Mouse (Mus musculus) mature B cell (primary cell): ENCODE results near the gene Ubash3b.

Experiments used
- in situ Hi-C: fragments of 300-500 bp; cut with MboI; formaldehyde crosslinking; loops from 2 replicates; pipeline ENCODE4 v1.14.3; 2019

The Ubash3b gene

DNA sequence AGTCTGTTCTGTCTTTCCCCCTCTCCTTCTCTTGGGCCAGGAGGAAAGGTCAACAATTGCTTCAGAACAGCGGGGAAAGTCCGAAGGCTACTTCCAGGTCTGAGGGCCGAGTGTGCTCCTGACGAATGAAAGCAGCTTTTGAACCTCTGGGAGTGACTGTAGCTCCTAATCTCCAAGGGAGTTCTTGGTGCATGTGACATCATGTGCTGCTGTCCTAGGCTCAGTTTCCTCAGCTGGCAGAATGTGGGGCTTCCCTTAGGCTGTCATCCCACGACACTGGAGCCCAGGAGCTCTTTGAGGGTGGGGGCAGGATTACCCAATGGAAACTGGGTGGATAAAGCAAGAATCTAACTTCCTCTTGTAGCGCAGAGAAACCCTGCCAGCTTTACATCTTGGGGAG, at the start of gene Ubash3b:
Gene Ubash3b, minus strand, starts transcription at position 285 of the 400 bp plus-strand sequence.
- in situ Hi-C loops: no loop called here

DNA sequence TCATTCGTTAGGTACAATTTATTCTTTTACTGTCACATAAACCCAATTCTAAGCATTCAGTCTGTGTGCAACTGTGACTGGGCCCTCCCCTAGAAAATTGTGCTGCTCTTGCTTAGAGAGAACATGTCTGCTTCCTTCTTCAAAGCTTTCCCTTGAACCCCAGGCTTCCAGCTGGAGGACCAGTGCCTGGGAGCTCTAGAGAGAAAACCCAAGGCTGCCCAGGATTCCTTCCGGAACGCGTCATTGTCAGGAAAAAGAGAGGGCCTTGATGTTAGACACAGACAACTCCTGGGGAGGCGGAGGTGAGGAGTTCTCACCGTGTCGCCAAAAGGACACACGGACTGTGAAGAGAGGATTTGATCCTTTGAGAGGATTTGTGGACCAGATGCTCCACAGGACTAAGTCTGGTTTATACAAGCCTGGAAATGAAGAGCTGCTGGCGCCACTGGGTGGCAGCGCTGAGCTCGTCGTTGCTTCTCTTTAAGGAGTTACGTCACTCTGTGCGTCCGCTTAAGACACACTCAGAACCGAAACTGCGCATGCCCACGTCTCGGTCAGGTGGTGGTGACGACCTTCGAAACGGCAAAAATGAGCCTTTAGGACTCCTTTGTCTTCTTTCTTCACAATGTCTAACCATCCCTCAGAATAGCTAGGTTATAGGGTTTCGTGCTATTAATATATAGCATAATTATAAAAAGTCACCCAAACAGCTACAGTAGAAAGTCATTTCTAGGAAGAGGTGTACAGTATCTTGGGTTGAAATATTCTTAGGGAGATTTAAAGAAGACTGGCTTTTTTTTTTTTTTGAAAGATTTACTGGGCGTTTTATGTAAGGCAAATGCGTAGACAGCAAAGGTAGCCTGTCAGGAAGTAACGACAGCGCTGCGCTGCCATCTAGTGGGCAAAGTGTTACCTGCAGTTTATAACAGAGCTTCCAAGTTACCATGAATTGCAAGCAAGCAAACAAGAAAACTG, 45.9 kb upstream of the Ubash3b start:
- in situ Hi-C loops: no loop called here

- in situ Hi-C loops: no loop called here
These were observed 45.2 kb upstream of the Ubash3b start for GRCm38 (mm10) chr9:41206717-41207116.

- in situ Hi-C loops: no loop called here
These were observed 43.8 kb upstream of the Ubash3b start for GRCm38 (mm10) chr9:41205267-41205666.

GRCm38 (mm10) chr9:41199456-41200252, 38.2 kb upstream of the Ubash3b start:
- in situ Hi-C loops: loop anchor here (10.0 to 25.0 kb wide), 2 partner anchors 215 to 387 kb away; partner anchors contain the start of gene Hspa8

DNA sequence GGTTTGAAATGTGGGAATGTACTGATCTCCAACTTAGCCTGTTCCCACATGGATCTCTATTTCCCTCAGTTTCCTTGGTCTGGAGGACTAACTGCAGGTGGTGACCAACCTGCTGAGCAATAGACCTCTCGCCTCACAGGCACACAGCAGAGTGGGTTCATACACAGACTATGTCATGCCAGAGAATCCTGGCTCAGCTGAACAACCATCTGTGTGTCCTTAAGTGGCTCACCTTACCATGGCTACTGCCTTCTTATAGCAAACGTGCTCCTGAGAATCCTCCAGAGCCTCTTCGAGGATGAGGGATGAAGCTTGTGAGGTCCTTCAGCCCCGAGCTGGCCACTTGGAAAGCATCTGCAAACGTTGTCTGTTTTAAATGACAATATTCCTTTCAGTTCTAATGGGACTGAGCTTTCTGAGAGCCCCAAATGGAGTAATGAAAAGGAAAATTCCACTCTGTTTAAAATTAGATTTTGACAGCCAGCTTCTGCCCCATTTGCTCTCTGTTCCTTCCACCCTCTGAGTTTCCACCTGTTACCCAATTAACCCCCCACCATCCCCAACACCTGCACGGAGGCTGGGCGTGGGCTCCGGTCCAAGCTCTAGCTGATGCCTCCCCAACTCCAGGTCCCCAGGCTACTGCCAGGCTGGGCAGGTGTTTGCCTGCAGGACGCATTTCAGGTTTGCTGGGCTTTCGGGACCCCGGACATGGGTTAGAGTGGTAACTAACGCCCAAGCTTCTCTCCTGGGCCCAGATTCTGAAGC, 37.2 kb upstream of the Ubash3b start:
- in situ Hi-C loops: loop anchor here (10.0 to 25.0 kb wide), 2 partner anchors 214 to 386 kb away; partner anchors contain the start of gene Hspa8

DNA sequence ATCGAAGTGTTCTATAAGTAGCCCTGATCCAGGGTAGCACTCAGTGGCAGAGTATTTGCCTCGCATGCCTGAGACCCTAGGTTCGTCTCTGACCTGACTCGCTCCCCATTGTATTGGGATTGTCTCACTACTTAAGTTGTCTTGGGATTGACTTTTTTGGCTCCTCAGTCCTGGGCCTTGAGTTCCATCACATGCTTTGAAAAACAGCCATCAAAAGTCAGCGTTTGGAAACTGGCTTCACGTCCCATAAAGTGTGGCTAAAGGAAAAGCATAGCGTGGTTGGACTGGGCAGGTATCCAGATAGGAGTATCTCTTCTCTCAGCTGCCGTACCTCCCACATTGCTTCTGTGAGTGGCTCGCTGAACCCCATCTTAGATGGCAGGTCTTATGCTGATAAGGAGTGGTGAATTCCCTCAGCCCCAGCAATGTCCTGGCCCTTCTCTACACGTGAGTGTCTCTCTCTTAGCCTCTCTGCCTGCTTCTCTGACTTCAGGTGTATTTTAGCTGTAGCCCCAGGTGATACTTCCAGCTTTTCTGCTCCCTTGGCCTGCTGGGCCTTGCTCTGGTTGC, 34.3 kb upstream of the Ubash3b start:
- in situ Hi-C loops: loop anchor here (10.0 to 25.0 kb wide), 2 partner anchors 211 to 384 kb away; partner anchors contain the start of gene Hspa8

DNA sequence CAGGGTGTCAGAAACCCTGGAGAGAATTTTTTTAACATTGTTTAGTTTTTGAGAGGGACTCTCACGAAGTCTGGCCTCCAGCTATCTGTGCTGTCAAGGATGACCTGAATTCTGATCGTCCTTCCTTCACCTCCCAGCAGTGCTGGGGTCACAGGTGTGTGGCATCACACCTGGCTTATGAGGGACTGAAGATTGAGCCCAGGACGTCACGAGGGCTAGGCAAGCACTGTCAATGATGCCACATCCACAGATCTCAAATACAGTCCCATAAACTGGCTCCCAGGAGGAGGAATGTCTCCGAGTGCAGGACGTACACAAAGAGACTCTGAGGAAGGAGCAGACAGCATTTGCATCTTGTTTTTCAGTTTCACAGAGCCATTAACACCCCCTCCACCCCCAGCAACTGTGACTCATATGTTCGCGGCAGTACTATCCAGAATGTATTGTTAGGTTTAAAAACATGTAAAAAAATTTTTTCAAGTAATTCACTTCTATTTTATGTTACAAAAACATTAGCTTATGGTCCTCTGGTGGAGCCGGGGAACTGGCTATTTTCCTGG, 30.2 kb upstream of the Ubash3b start:
- in situ Hi-C loops: loop anchor here (10.0 to 25.0 kb wide), 2 partner anchors 207 to 379 kb away; partner anchors contain the start of gene Hspa8

- in situ Hi-C loops: loop anchor here (10.0 to 25.0 kb wide), 2 partner anchors 206 to 379 kb away; partner anchors contain the start of gene Hspa8
These were observed 29.4 kb upstream of the Ubash3b start for GRCm38 (mm10) chr9:41190745-41191482.

GRCm38 (mm10) chr9:41187939-41188338, 26.4 kb upstream of the Ubash3b start:
- in situ Hi-C loops: loop anchor here (25.0 kb wide), 1 partner anchor 376 kb away; the partner anchor contains the start of gene Hspa8

- in situ Hi-C loops: loop anchor here (25.0 kb wide), 1 partner anchor 375 kb away; the partner anchor contains the start of gene Hspa8
These were observed 26.0 kb upstream of the Ubash3b start for GRCm38 (mm10) chr9:41187498-41187897.

DNA sequence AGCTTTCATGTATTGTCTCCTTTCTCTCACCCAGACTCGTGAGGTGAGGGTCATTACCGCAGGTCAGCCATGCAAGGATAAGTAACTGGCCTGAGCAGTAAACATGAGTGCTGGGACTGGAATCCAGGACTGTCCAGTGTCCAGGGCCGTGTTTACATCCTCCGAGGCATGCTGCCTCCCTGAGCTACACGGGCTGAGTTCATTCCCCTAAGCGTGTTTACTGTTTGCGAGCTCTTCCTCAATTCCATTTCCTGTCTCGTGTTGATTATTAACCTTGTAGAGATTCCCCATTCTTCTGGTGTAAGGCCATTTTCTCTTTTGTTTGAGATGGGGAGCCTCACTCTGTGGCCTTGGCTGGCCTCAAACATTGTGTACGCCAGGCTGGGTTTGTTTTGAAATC, 23.8 kb upstream of the Ubash3b start:
- in situ Hi-C loops: loop anchor here (25.0 kb wide), 1 partner anchor 373 kb away; the partner anchor contains the start of gene Hspa8

DNA sequence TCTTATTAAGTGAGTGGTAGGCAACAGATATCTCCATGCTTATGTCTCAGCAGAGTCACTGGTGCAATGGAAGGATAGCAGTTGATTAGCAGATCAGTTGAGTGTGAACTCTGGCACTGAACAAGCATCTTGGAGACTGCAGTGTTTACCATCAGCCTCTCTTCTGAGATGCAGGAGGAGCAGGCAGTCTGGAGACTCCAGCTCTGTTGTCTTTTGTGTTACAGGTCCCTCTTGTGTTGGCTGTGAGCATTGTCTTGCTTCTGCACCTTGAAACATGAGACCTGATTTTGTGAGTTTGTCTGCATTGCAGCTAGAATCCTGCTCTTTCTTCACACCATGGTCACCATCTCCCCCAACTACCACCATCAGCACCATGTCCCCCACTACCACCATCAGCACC, 21.1 kb upstream of the Ubash3b start:
- in situ Hi-C loops: loop anchor here (25.0 kb wide), 1 partner anchor 370 kb away; the partner anchor contains the start of gene Hspa8

GRCm38 (mm10) chr9:41181803-41182202, 20.3 kb upstream of the Ubash3b start:
- in situ Hi-C loops: loop anchor here (25.0 kb wide), 1 partner anchor 370 kb away; the partner anchor contains the start of gene Hspa8

DNA sequence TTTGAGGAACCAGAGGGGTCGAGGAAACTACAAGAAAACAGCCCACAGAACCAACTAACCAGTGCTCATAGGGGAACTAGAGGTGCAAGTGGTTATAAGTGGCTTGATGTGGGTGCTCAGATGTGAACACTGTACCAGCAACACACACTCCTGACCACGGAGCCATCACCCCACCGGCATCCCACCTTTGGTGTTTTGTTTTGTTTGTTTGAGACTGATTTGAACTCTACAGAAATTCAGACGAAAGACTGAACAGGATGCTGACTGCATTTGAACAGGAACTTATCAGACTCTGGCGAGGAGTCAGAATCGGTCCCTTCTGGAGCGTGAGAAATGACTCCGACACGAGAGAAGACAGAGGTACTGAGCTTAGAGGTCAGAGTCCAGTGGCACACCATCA, 19.9 kb upstream of the Ubash3b start:
- in situ Hi-C loops: loop anchor here (25.0 kb wide), 1 partner anchor 369 kb away; the partner anchor contains the start of gene Hspa8

DNA sequence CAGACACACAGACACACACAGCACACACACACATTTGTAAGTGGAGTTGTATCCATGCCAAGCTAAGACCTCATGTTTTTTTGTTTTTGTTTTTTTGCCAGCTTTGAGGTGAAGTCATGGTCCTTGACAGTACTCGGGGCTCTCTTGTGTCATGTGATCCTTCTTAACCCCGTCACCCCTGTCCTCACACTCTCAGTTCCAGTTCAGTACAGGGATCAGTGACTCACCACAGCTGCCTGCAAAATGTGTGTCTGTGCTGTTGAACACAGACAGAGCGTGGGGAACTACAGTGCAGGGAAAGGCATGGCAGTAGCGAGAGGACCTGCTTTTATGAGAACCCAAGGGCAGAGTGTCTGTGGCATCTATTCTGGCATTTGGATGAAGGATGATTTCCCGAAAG, 17.6 kb upstream of the Ubash3b start:
- in situ Hi-C loops: loop anchor here (5.0 to 25.0 kb wide), 2 partner anchors 132 to 367 kb away; partner anchors contain the start of gene Hspa8

GRCm38 (mm10) chr9:41173158-41173557, 11.7 kb upstream of the Ubash3b start:
- in situ Hi-C loops: no loop called here

DNA sequence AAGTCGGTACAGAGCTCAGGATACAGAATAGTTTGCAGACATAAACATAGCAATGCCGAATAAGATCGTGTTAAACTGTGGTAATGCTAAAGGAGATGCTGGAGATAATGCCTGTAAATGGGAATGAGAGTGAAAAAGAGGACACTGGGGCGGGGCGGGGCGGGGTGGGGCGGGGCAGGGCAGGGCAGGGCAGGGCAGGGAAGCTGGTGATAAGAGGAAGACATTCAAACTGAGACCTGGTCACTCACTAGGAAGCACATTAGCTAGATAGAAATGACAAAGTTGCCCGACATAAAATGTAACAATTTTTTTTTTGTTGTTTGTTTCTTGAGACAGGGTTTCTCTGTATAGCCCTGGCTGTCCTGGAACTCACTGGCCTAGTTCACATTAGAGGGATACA, 10.9 kb upstream of the Ubash3b start:
- in situ Hi-C loops: no loop called here

DNA sequence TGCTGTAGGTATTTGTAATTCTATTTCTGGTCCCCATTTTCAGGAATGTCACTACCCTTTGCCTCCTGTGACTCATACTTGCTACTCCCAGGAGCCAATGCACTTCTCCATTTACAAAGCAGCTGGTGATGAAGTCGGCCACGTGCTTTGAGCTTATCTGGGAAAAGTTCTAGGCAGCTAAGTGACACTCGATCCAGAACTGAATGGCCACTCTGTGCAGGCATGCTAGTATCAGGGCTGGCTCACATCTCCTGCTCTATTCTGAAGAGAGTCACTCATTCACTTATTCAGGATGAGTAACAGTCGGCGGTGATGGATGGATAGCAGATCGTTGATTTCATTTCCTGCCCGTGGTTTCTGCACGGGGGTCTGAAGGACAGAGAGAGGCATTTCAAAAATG, 8.5 kb upstream of the Ubash3b start:
- in situ Hi-C loops: no loop called here
